Mouse (Mus musculus) forebrain, embryonic 14.5 days (tissue): ENCODE data around the gene Arhgap22. TPM values are rescaled to one million over a fixed set of nuclear protein-coding genes. Genes with fewer than 3 reads are reported as not detected.

Source experiments
- ATAC-seq: fragments of 200-750 bp; cut with Nextera tagmentation; 2 replicates; pipeline ENCODE4 v1.8.0; 2017; ENCODE audit warnings: mild to moderate bottlenecking, moderate library complexity
- DNase-seq: peaks from one replicate; pipeline ENCODE4 v3.0.0-alpha.2; 2015; ENCODE audit warnings: low spot score
- H3K27ac ChIP-seq: fragments of 300-500 bp; sonication (generic); 2 replicates; pipeline ENCODE4 v1.5.1; 2014; ENCODE audit warnings: low read depth, mild to moderate bottlenecking, control low read depth, low read length, moderate library complexity
- H3K27me3 ChIP-seq: fragments of 300-500 bp; sonication (generic); replicated peaks from 2 replicates; pipeline ENCODE4 v1.6.1; 2014; ENCODE audit warnings: low read length, control low read depth, mixed read lengths; ENCODE audit not compliant: control insufficient read depth, insufficient read depth
- H3K36me3 ChIP-seq: fragments of 300-500 bp; sonication (generic); 2 replicates; pipeline ENCODE4 v1.6.1; 2014; ENCODE audit warnings: low read length, control low read depth; ENCODE audit not compliant: control insufficient read depth, insufficient read depth
- H3K4me1 ChIP-seq: fragments of 300-500 bp; sonication (generic); 2 replicates; pipeline ENCODE4 v1.6.1; 2014; ENCODE audit warnings: antibody characterized with exemption, low read length, control low read depth; ENCODE audit not compliant: control insufficient read depth, insufficient read depth
- H3K4me2 ChIP-seq: fragments of 300-500 bp; sonication (generic); 2 replicates; pipeline ENCODE4 v1.6.1; 2014; ENCODE audit warnings: mild to moderate bottlenecking, control low read depth, low read length
- H3K4me3 ChIP-seq: fragments of 300-500 bp; sonication (generic); 2 replicates; pipeline ENCODE4 v1.5.1; 2014; ENCODE audit warnings: low read depth, low read length, control low read depth
- H3K9ac ChIP-seq: fragments of 300-500 bp; sonication (generic); 2 replicates; pipeline ENCODE4 v1.6.1; 2014; ENCODE audit warnings: mild to moderate bottlenecking, low read length, control low read depth, moderate library complexity
- H3K9me3 ChIP-seq: fragments of 300-500 bp; sonication (generic); replicated peaks from 2 replicates; pipeline ENCODE4 v1.6.1; 2016; ENCODE audit warnings: low read length, control low read depth, mixed read lengths; ENCODE audit not compliant: control insufficient read depth
- WGBS: fragments of 180-500 bp; shearing (Covaris S2); extraction: QIAGEN DNeasy Blood & Tissue Kit; methylation state at CpG from one replicate; pipeline ENCODE4 v1.1.7; 2014; 5-methylcytosine and 5-hydroxymethylcytosine counted together
- polyA plus RNA-seq: library from polyadenylated mRNA; unstranded; fragments of >200 nt; fragmentation: Nextera tagmentation; extraction: Ambion mirVana; gene quantifications from 2 replicates; pipeline ENCODE4 v1.2.1, GENCODE M21; 2014

Gene Arhgap22
- polyA plus RNA-seq, 1 experiment from 2014 or later = 0.72 TPM

DNA sequence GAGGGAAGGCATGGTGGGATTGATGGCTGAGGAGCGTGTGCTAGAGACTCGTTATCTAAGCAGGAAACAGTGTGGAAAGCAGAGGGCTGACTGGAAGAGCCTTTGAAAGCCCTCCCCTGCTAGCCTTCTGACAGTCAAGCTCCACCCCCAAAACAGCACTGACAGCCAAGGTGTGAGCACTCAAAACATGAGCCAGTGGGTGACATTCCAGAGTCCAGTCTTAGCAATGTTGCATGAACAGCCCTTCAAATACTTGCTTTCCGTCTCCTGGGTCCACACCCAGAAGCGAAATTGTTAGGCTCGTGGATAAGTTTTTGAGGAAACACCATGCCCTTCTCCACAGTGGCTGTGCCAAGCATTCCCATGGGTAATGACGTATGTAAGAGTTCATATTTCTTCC, 132.7 kb downstream of the Arhgap22 start:
- Histone ChIP-seq H3K4me3 (no peak overlapping the region), H3K27me3 (peaks cover 15% of the 10 kb centered on the region), H3K36me3 (no peaks in the 10 kb centered on the region), H3K4me1 (no peaks in the 10 kb centered on the region), H3K9ac (no peak overlapping the region), H3K27ac (no peak overlapping the region), H3K9me3 (no peaks in the 10 kb centered on the region), H3K4me2 (no peak overlapping the region)
- 68% methylated on average over 6 of the region's 6 CpGs for WGBS
- ATAC-seq = no peak
- DNase-seq = no peak

DNA sequence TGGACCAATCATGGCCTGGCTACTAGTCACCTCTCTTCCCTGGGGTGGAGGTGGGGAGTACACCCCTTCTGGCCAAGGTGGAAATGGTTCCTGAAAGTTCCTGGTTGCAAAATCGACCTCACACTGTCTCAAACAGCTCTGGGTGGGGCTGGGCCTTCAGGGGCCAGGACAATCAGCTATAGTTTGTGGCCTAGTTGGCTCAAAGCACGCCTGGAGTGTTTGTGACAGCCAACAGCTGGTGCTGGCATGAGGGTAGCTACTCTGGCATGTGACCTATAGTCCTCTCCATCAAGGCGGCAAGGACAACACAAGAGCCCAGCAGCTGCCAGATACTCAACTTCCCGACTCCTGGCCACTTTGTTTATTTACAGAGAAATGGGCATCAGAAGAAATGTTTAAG, 133.9 kb downstream of the Arhgap22 start:
- 58% methylated on average over 4 of the region's 4 CpGs for WGBS
- DNase-seq = no peak
- Histone ChIP-seq H3K4me3 (no peak overlapping the region), H3K9ac (no peak overlapping the region), H3K9me3 (no peaks in the 10 kb centered on the region), H3K36me3 (no peaks in the 10 kb centered on the region), H3K4me2 (no peak overlapping the region), H3K27me3 (peaks cover 24% of the 10 kb centered on the region), H3K4me1 (no peaks in the 10 kb centered on the region), H3K27ac (no peak overlapping the region)
- ATAC-seq = no peak

DNA sequence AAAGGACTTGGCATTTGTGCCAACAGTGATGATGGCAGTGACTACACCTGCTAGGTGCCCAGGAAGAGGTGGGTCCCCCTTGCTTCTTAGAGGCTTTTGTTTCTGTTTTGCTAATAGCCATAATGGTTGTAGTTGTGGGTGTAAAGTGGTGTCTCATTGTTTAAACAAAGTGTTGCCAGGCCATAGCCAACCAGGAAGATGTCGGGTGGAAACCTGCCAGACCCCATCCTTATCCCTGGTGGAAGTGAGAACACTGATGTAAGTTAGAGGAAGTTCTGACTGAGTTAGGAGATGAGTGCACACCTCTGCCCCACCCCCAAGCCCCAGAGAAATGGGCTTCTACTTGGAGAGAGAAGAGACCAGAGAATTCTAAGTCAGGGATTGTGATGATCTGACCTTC, 134.3 kb downstream of the Arhgap22 start:
- no peaks in the 10 kb centered on the region for H3K9me3 ChIP-seq
- no peak overlapping the region for H3K9ac ChIP-seq
- H3K4me2 ChIP-seq = no peak overlapping the region
- DNase-seq (no peak), ATAC-seq (no peak)
- H3K36me3 ChIP-seq = no peaks in the 10 kb centered on the region
- no peak overlapping the region for H3K27ac ChIP-seq
- no peak overlapping the region for H3K4me3 ChIP-seq
- H3K4me1 ChIP-seq = no peaks in the 10 kb centered on the region
- H3K27me3 ChIP-seq = peaks cover 24% of the 10 kb centered on the region
- 76% methylated on average over 1 of the region's 1 CpGs for WGBS

DNA sequence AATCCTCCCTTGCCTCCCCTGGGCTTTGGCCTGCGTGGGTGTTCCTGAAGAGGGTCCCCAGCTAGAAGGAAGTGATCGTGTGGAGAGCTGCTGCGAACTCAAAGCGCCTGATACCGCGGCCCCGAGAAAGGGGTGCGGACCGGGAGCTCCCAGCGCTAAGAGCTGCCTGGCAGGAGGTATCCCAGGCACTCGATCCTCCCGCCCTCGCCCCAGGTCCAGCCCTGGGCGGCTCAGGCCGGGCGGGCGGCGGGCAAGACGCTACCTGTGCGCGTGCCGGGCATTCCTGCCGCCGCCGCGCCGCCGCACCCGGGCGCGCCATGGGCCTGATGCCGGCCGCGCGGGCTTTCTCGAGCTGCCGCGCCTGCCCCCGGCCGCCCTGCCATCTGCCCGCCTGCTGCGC, 137.2 kb downstream of the Arhgap22 start:
- peak overlapping the region; percentile 68 for H3K4me2 ChIP-seq
- H3K27me3 ChIP-seq = peaks cover 24% of the 10 kb centered on the region
- ATAC-seq (0 out of 2 replicates have a peak, but pooled peaks have one; percentile 44), DNase-seq (no peak)
- 2% methylated on average over 32 of the region's 42 CpGs for WGBS
- no peaks in the 10 kb centered on the region for H3K36me3 ChIP-seq
- no peak overlapping the region for H3K27ac ChIP-seq
- peak overlapping the region; percentile 56 for H3K9ac ChIP-seq
- no peaks in the 10 kb centered on the region for H3K4me1 ChIP-seq
- H3K4me3 ChIP-seq = peak overlapping the region; percentile 39
- H3K9me3 ChIP-seq = no peaks in the 10 kb centered on the region

DNA sequence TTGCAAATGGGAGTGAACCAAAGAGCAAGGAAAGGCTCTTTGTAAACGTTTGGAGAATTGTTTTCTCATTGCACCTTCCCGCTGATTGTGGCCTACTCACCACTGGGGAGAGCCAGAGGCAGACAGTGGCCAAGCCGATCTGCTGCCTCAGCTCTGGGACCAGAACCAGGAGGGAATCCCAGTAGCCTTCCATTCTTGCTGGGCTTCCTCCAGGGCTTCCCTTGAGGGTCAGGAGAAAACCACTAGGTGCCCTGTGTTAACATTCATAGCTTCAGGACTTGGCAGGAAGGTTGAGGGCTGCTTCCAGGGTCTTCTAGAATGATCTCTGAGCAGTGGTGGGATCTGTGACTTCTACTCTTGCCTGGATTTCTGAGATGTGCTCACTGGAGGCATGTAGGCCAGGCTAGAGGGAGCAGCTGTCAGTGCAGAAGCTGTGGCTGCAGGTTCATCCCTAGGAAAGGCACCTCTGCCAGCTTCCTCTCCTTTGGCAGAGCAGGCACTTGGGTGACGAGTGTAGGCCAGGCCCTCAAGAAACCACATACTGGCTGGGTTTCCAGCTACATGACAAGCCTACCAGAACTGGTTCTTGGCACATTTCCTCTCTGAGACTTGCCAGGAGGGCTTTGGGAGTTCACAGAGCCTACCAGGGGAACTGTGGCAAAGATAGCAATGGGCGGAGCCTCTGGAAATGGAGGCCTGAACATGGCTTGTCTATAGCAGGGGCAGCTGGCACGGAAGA, 138.3 kb downstream of the Arhgap22 start:
- Histone ChIP-seq H3K27ac (no peak overlapping the region), H3K36me3 (no peaks in the 10 kb centered on the region), H3K4me2 (no peak overlapping the region), H3K4me1 (no peaks in the 10 kb centered on the region), H3K27me3 (peaks cover 24% of the 10 kb centered on the region), H3K9me3 (no peaks in the 10 kb centered on the region), H3K9ac (no peak overlapping the region), H3K4me3 (no peak overlapping the region)
- ATAC-seq (no peak), DNase-seq (no peak)
- WGBS = 68% methylated on average over 6 of the region's 6 CpGs

DNA sequence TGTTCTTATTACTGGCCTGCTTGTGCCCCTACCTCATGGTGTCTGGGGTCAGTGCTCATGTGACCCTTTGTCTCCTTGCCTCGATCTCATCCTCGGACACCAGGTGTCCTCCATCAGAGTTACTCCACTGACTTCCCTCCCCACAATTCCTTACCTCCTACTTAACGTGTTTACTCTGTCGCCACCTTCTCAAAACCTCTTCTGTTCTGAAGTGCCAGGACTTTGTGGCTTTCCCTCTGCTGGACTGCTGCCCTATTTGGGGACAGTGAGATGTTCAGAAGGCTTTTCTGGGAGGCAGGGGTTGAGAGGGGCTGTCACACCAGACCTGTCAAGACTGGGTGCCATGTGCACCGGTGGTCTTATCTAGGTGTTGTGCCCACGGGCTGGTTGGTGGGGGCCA, 139.1 kb downstream of the Arhgap22 start:
- Histone ChIP-seq H3K4me2 (no peak overlapping the region), H3K4me1 (no peaks in the 10 kb centered on the region), H3K9ac (no peak overlapping the region), H3K4me3 (no peak overlapping the region), H3K27ac (no peak overlapping the region), H3K36me3 (no peaks in the 10 kb centered on the region), H3K27me3 (peaks cover 24% of the 10 kb centered on the region), H3K9me3 (no peaks in the 10 kb centered on the region)
- DNase-seq = no peak
- 84% methylated on average over 6 of the region's 6 CpGs for WGBS
- no peak for ATAC-seq

DNA sequence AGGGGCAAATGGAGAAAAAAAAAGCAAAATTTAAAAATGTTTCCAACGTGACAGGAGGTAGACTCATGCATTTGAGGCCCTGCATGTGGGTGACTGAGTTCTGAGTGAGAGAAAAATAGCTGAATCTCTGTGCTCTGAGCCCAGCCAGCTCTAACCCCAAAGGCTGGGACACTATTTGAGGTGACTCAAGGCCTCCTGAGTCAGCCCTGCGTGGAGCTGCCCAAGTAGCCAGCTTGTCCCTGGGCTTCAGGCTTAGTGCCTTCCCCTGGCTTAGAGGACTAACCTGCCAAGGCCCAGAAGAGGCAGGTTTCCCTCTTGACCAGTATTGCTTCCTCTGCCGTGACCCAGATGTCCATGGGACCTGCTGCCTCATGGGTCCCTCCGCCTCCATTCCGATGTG, 141.4 kb downstream of the Arhgap22 start:
- Histone ChIP-seq H3K4me3 (no peak overlapping the region), H3K36me3 (no peaks in the 10 kb centered on the region), H3K4me2 (no peak overlapping the region), H3K27ac (no peak overlapping the region), H3K27me3 (peaks cover 20% of the 10 kb centered on the region), H3K9me3 (no peaks in the 10 kb centered on the region), H3K9ac (no peak overlapping the region), H3K4me1 (no peaks in the 10 kb centered on the region)
- ATAC-seq (no peak), DNase-seq (no peak)
- 87% methylated on average over 5 of the region's 5 CpGs for WGBS

DNA sequence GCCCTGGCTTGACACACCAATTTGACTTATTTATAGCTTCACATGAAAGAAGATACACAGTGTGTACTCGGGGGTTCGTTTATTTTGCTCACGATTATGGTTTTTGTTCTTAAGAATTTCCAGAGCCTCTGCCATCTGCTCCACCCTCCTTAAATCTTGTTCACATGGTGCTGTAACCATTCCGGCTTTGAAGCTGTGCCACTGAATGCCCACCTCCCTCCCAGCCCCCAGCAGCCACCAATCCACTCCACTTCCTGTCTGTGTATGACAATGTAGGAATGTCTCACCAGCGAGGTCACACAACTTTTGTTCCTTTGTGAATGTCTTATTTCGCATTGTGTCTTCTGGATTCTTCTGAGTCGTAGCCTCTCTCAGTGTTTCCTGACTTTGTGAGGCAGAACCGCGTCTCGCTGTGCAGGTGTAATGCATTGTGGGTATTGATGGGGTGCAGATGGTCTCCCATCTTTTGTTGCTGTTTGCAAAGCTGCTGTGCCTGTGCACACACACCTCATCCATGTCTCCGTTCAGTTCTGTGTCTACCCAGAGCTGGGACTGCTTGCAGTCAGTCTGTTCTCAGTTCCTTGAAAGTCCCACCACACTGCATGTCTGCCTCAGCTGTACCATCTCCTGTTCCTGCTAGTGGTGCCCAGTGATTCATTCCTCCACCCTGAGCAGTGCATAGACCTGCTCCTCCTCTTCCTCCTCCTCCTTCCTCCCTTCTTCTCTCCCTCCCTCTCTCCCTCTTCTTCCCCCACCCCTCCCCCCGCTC, 144.0 kb downstream of the Arhgap22 start:
- Histone ChIP-seq H3K4me1 (no peaks in the 10 kb centered on the region), H3K4me3 (no peak overlapping the region), H3K36me3 (no peaks in the 10 kb centered on the region), H3K27me3 (no peaks in the 10 kb centered on the region), H3K9me3 (no peaks in the 10 kb centered on the region), H3K27ac (no peak overlapping the region), H3K4me2 (no peak overlapping the region), H3K9ac (no peak overlapping the region)
- DNase-seq (no peak), ATAC-seq (peak; percentile 44; the same call in 1 of the 2 replicates)
- 50% methylated on average over 12 of the region's 12 CpGs for WGBS

DNA sequence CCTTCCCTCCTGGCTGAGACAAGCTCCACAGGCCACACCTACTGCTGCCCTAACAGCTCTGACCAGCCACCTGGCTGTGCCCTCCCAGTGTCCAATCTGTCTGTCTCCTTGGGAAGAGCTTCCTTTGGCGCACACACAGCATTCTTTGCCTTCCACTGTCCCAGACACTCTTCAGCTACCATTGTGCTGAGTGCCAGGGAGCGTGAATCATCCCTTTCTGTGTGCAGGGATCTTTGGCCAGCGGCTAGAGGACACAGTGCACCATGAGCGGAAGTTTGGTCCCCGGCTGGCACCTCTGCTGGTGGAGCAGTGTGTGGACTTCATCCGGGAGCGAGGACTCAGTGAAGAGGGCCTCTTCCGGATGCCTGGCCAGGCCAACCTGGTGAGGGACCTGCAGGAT, 145.1 kb downstream of the Arhgap22 start:
- ATAC-seq = no peak
- H3K4me3 ChIP-seq = no peak overlapping the region
- no peak overlapping the region for H3K4me2 ChIP-seq
- no peak for DNase-seq
- H3K9ac ChIP-seq = no peak overlapping the region
- H3K27me3 ChIP-seq = no peaks in the 10 kb centered on the region
- WGBS = 92% methylated on average over 8 of the region's 8 CpGs
- H3K4me1 ChIP-seq = no peaks in the 10 kb centered on the region
- H3K27ac ChIP-seq = no peak overlapping the region
- no peaks in the 10 kb centered on the region for H3K9me3 ChIP-seq
- no peaks in the 10 kb centered on the region for H3K36me3 ChIP-seq
